8 mouse cellular contexts compared by ENCODE assay signal in the genomic region with DNA sequence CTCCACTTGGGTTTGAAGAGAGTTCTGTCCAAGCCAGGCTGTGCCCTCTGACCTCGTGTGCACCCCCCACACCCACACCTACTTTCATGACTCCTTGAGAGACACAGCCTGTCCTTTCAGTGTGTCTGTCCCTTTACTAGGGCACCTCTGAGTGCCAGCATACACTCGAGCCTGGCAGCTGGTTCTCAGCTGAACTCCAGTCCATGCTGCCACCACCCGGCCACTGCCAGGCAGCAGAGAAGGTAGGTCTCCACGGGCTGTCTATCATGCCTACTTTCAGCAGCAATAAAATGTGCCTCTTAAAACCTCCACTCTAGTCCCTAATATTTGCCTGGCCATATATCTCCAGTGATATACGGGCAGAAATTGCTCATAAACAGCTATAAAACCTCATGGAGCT. TPM values are rescaled to one million over a fixed set of nuclear protein-coding genes. Genes with fewer than 3 reads are reported as not detected.
DNase-seq lines count a peak whose midpoint lies in the region; ATAC-seq and TF ChIP-seq lines count a peak whose summit lies in the region.

No protein-coding gene starts in this region.

- peak; percentile 50 to 57 for DNase-seq in heart, adult 2 months
- DNase-seq in right cerebral cortex, postnatal 14 days = peak; percentile 32
- no peak for DNase-seq in right cerebral cortex, postnatal 36 days (ENCODE audit: low spot score in 2 of 2)
- peak; percentile 16 to 48 for DNase-seq in heart, adult 9 months (ENCODE audit: low spot score in 2 of 2)
- no peak for DNase-seq in forebrain, embryonic 11.5 days (ENCODE audit: low spot score)
- DNase-seq in frontal cortex, postnatal 10 days (ENCODE audit: low spot score in 2 of 2) = no peak

- 34% methylated on average over 5 of the region's 5 CpGs for WGBS in heart, adult 2 months
- WGBS in heart, embryonic 11.5 days (ENCODE audit: insufficient replicate concordance) = 58% methylated on average over 5 of the region's 5 CpGs
- 17% methylated on average over 5 of the region's 5 CpGs for WGBS in neural tube, embryonic 15.5 days
- 57% methylated on average over 5 of the region's 5 CpGs for WGBS in forebrain, embryonic 11.5 days

- no peaks in the 10 kb centered on the region for H3K79me2 ChIP-seq in heart, adult 2 months (replicated peaks; ENCODE audit: control insufficient read depth, insufficient read depth, low read length)

- no peaks in the 10 kb centered on the region; the same call in 1 of the 2 replicates for H3K27me3 ChIP-seq in heart, adult 2 months (ENCODE audit: control insufficient read depth, insufficient read depth, low read length)
- H3K27me3 ChIP-seq in heart, embryonic 11.5 days (ENCODE audit: control insufficient read depth, insufficient read depth, low read length) = peaks cover 88% of the 10 kb centered on the region
- no peaks in the 10 kb centered on the region for H3K27me3 ChIP-seq in neural tube, embryonic 15.5 days (replicated peaks)
- H3K27me3 ChIP-seq in forebrain, embryonic 11.5 days (ENCODE audit: control insufficient read depth, insufficient read depth, low read length) = peaks cover 7% of the 10 kb centered on the region

- H3K4me3 ChIP-seq in heart, adult 2 months = no peak overlapping the region
- no peak overlapping the region for H3K4me3 ChIP-seq in heart, embryonic 11.5 days (ENCODE audit: low read depth, low read length)
- H3K4me3 ChIP-seq in neural tube, embryonic 15.5 days (replicated peaks) = no peak overlapping the region
- H3K4me3 ChIP-seq in forebrain, embryonic 11.5 days (ENCODE audit: low read depth, low read length) = no peak overlapping the region

- intact Hi-C loops in heart, adult 2 months (cut with DNase I) = loop anchor here (1.0 kb wide), 2 partner anchors 108 to 134 kb away; no protein-coding TSS in a partner anchor

- no peak overlapping the region for H3K4me2 ChIP-seq in heart, embryonic 11.5 days
- H3K4me2 ChIP-seq in neural tube, embryonic 15.5 days = no peak overlapping the region
- H3K4me2 ChIP-seq in forebrain, embryonic 11.5 days (ENCODE audit: low read depth, low read length, severe bottlenecking) = no peak overlapping the region

- TF ChIP-seq CTCF in heart, adult 2 months (IDR thresholded peaks at IDR 0.05) = peak; percentile 74

- no peak overlapping the region for H3K27ac ChIP-seq in heart, adult 2 months
- no peak overlapping the region for H3K27ac ChIP-seq in heart, embryonic 11.5 days (ENCODE audit: low read depth, low read length)
- H3K27ac ChIP-seq in neural tube, embryonic 15.5 days (replicated peaks) = 0 out of 2 replicates have a peak overlapping the region, but pooled peaks have one; percentile 49
- H3K27ac ChIP-seq in forebrain, embryonic 11.5 days (ENCODE audit: low read depth, low read length) = no peak overlapping the region

- no peak overlapping the region for H3K9ac ChIP-seq in heart, adult 2 months (ENCODE audit: low read depth, low read length)
- no peak overlapping the region for H3K9ac ChIP-seq in heart, embryonic 11.5 days (ENCODE audit: low read depth, low read length)
- H3K9ac ChIP-seq in neural tube, embryonic 15.5 days (replicated peaks) = no peak overlapping the region
- no peak overlapping the region for H3K9ac ChIP-seq in forebrain, embryonic 11.5 days (ENCODE audit: low read length)

- H3K9me3 ChIP-seq in heart, embryonic 11.5 days (replicated peaks; ENCODE audit: control insufficient read depth, low read length) = no peaks in the 10 kb centered on the region
- H3K9me3 ChIP-seq in neural tube, embryonic 15.5 days (replicated peaks) = no peaks in the 10 kb centered on the region
- H3K9me3 ChIP-seq in forebrain, embryonic 11.5 days (ENCODE audit: control insufficient read depth, low read length) = no peaks in the 10 kb centered on the region

- TF ChIP-seq EP300 in heart, adult 2 months (IDR thresholded peaks at IDR 0.05; ENCODE audit: insufficient read depth, low read depth, low read length) = no peak

- H3K36me3 ChIP-seq in heart, adult 2 months (ENCODE audit: control insufficient read depth, insufficient read depth, low read length) = no peaks in the 10 kb centered on the region
- no peaks in the 10 kb centered on the region for H3K36me3 ChIP-seq in heart, embryonic 11.5 days (ENCODE audit: control insufficient read depth, insufficient read depth, low read length)
- no peaks in the 10 kb centered on the region for H3K36me3 ChIP-seq in neural tube, embryonic 15.5 days
- no peaks in the 10 kb centered on the region for H3K36me3 ChIP-seq in forebrain, embryonic 11.5 days (ENCODE audit: control insufficient read depth, insufficient read depth, low read length)

- no peak for TF ChIP-seq POLR2A in heart, adult 2 months (IDR thresholded peaks at IDR 0.05; ENCODE audit: insufficient read depth, low read depth, low read length)

- ATAC-seq in heart, embryonic 11.5 days (replicated peaks; ENCODE audit: insufficient number of reproducible peaks, low FRiP score, low TSS enrichment) = no peak
- peak; percentile 46; the same call in 1 of the 2 replicates for ATAC-seq in neural tube, embryonic 15.5 days (ENCODE audit: low FRiP score)
- ATAC-seq in forebrain, embryonic 11.5 days (replicated peaks; ENCODE audit: low FRiP score) = no peak

- no peaks in the 10 kb centered on the region for H3K4me1 ChIP-seq in heart, adult 2 months (ENCODE audit: control insufficient read depth, insufficient read depth, low read length)
- no peaks in the 10 kb centered on the region for H3K4me1 ChIP-seq in heart, embryonic 11.5 days (ENCODE audit: control insufficient read depth, insufficient read depth, low read length)
- peaks cover 58% of the 10 kb centered on the region for H3K4me1 ChIP-seq in neural tube, embryonic 15.5 days
- no peaks in the 10 kb centered on the region for H3K4me1 ChIP-seq in forebrain, embryonic 11.5 days (replicated peaks; ENCODE audit: control insufficient read depth, insufficient read depth, low read length)

RNA-seq across cellular contexts. Expression of gene Smug1, which starts 45.5 kb away (rescaled TPM):
- total RNA-seq in heart, adult 2 months (2021) = 10 to 100 TPM; 13.9 to 15.2 TPM
- 13.3 and 13.9 TPM in 2 replicates for polyA plus RNA-seq in heart, adult 2 months (2012; rRNA removed)
- polyA plus RNA-seq in heart, embryonic 11.5 days (2014; fragmentation: Nextera tagmentation; extraction: Ambion mirVana) = 14.7 and 17.7 TPM in 2 replicates
- polyA plus RNA-seq in neural tube, embryonic 15.5 days (2015; fragmentation: Nextera tagmentation; extraction: Ambion mirVana) = 25.8 and 30.9 TPM in 2 replicates
- 20.5 and 23.3 TPM in 2 replicates for polyA plus RNA-seq in forebrain, embryonic 11.5 days (2014; fragmentation: Nextera tagmentation; extraction: Ambion mirVana)

Comparison
In these comparisons a context has a peak if more than half of its experiments do, and no peak if none do; other contexts are left out.
1. DNase-seq: peak in heart, adult 2 months (2 of 2), right cerebral cortex, postnatal 14 days (single experiment) and heart, adult 9 months (2 of 2); none in right cerebral cortex, postnatal 36 days (0 of 2), forebrain, embryonic 11.5 days (single experiment) and frontal cortex, postnatal 10 days (0 of 2).